10 mouse cellular contexts compared by ENCODE assay signal in the genomic region with DNA sequence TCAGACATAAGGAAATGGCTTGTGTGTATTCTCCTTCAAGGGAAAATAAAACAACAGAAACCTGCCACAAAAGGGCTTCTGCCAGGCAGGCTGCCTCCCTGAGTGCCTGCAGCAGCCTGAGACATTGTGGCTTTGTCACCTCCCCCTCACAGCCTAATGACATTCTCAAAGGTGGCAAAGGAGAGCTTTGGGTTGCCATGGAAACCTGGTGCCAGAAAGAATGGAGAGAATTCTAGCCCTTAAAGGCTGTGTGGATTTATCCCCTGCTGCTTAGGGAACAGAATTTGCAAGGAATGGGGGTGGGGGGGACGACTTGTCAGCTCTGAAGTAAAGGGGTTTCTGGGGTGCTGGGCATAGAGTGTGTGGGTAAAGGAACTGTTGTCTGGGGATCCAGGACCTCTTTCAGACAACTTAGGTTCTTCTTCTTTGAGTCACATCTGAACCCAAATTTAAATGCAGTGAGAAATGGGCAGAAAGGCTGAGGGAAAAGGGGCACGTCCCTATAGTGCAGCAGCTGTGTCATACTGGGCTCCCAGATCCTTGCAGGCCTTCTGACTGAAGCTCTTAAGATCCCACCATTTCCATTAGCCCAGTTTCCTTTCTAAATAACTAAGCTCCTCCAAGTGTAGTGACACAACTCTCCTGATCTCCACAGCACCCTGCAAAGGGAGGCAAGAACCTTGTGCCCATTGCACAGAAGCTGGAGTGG.
DNase-seq lines count a peak whose midpoint lies in the region; ATAC-seq and TF ChIP-seq lines count a peak whose summit lies in the region.
"Had no signal": no experiment of that assay in that cellular context is flagged by ENCODE, and none has a peak within 500 bp of the region (broad histone marks: within the 10 kb centered on the region; RNA-seq: fewer than 3 reads in every experiment).

No protein-coding gene starts in this region.

- no peaks in the 10 kb centered on the region for H3K27me3 ChIP-seq in hindbrain, embryonic 13.5 days
- H3K27me3 ChIP-seq in midbrain, embryonic 14.5 days (ENCODE audit: control insufficient read depth, insufficient read depth, low read length): no peaks in the 10 kb centered on the region
- no peaks in the 10 kb centered on the region for H3K27me3 ChIP-seq in intestine, embryonic 16.5 days (replicated peaks; ENCODE audit: control insufficient read depth, insufficient read depth, low read length)
- H3K27me3 ChIP-seq: embryonic facial prominence, embryonic 15.5 days had no signal

- H3K4me3 ChIP-seq in hindbrain, embryonic 13.5 days: no peak overlapping the region
- H3K4me3 ChIP-seq in midbrain, embryonic 14.5 days (replicated peaks; ENCODE audit: low read depth, low read length): no peak overlapping the region
- H3K4me3 ChIP-seq in intestine, embryonic 16.5 days (ENCODE audit: low read length): no peak overlapping the region
- H3K4me3 ChIP-seq in lung, adult 2 months (replicated peaks; ENCODE audit: extremely low read depth, low read depth, low read length): no peak overlapping the region
- H3K4me3 ChIP-seq: embryonic facial prominence, embryonic 15.5 days had no signal

- no peak for TF ChIP-seq CTCF in brain, embryonic 14.5 days (IDR thresholded peaks at IDR 0.05; ENCODE audit: borderline replicate concordance, extremely low read depth, insufficient read depth, insufficient read length)
- no peak for TF ChIP-seq CTCF in lung, adult 2 months (IDR thresholded peaks at IDR 0.05; ENCODE audit: insufficient read depth, low read length)

- peaks cover 43% of the 10 kb centered on the region for H3K4me1 ChIP-seq in hindbrain, embryonic 13.5 days (replicated peaks)
- peaks cover 43% of the 10 kb centered on the region for H3K4me1 ChIP-seq in midbrain, embryonic 14.5 days (ENCODE audit: control insufficient read depth, insufficient read depth, low read length)
- no peaks in the 10 kb centered on the region for H3K4me1 ChIP-seq in intestine, embryonic 16.5 days (ENCODE audit: control insufficient read depth, insufficient read depth, low read length)
- H3K4me1 ChIP-seq in lung, adult 2 months (ENCODE audit: control insufficient read depth, insufficient read depth, low read length): no peaks in the 10 kb centered on the region
- H3K4me1 ChIP-seq: embryonic facial prominence, embryonic 15.5 days had no signal

- ATAC-seq in hindbrain, embryonic 13.5 days (ENCODE audit: low FRiP score): peak; percentile 91
- ATAC-seq in midbrain, embryonic 14.5 days (ENCODE audit: low FRiP score, low TSS enrichment): peak; percentile 91
- ATAC-seq in intestine, embryonic 16.5 days: no peak

- H3K36me3 ChIP-seq in hindbrain, embryonic 13.5 days: no peaks in the 10 kb centered on the region
- H3K36me3 ChIP-seq in midbrain, embryonic 14.5 days (ENCODE audit: control insufficient read depth, insufficient read depth, low read length): no peaks in the 10 kb centered on the region
- no peaks in the 10 kb centered on the region for H3K36me3 ChIP-seq in intestine, embryonic 16.5 days (ENCODE audit: control insufficient read depth, insufficient read depth, low read length)
- H3K36me3 ChIP-seq: embryonic facial prominence, embryonic 15.5 days had no signal

- 0 out of 2 replicates have a peak overlapping the region, but pooled peaks have one; percentile 17 for H3K4me2 ChIP-seq in hindbrain, embryonic 13.5 days
- peak overlapping the region; percentile 24; the same call in 1 of the 2 replicates for H3K4me2 ChIP-seq in midbrain, embryonic 14.5 days (ENCODE audit: low read length)
- H3K4me2 ChIP-seq in intestine, embryonic 16.5 days (ENCODE audit: low read depth, low read length): no peak overlapping the region
- H3K4me2 ChIP-seq: embryonic facial prominence, embryonic 15.5 days had no signal

- H3K9me3 ChIP-seq in hindbrain, embryonic 13.5 days: no peaks in the 10 kb centered on the region
- H3K9me3 ChIP-seq in midbrain, embryonic 14.5 days (ENCODE audit: control insufficient read depth, low read length): no peaks in the 10 kb centered on the region
- peaks cover 3% of the 10 kb centered on the region; the same call in 1 of the 2 replicates for H3K9me3 ChIP-seq in intestine, embryonic 16.5 days (ENCODE audit: control insufficient read depth, low read length)
- H3K9me3 ChIP-seq: embryonic facial prominence, embryonic 15.5 days had no signal

- TF ChIP-seq POLR2A in brain, embryonic 14.5 days (IDR thresholded peaks at IDR 0.05; ENCODE audit: borderline replicate concordance, extremely low read depth, insufficient read depth, insufficient read length, poor library complexity, severe bottlenecking): peak; percentile 21; the same call in 1 of the 2 replicates
- no peak for TF ChIP-seq POLR2A in lung, adult 2 months (IDR thresholded peaks at IDR 0.05; ENCODE audit: borderline replicate concordance, extremely low read depth, low read depth, low read length)

- DNase-seq in kidney, postnatal 4 days: peak; percentile 31 to 59
- no peak for DNase-seq in kidney, adult 8-10 months
- peak; percentile 98 for DNase-seq in brain, embryonic 14.5 days (ENCODE audit: low read depth)
- DNase-seq in midbrain, embryonic 14.5 days: peak; percentile 96
- no peak for DNase-seq in adrenal gland, postnatal 14 days
- no peak for DNase-seq in lung, adult 2 months

- 7% methylated on average over 2 of the region's 2 CpGs for WGBS in hindbrain, embryonic 13.5 days
- 0% methylated on average over 2 of the region's 2 CpGs for WGBS in midbrain, embryonic 14.5 days
- 29% methylated on average over 2 of the region's 2 CpGs for WGBS in intestine, embryonic 16.5 days
- 44% methylated on average over 2 of the region's 2 CpGs for WGBS in lung, adult 2 months

- peak overlapping the region; percentile 95 for H3K27ac ChIP-seq in hindbrain, embryonic 13.5 days
- peak overlapping the region; percentile 94 for H3K27ac ChIP-seq in midbrain, embryonic 14.5 days (replicated peaks; ENCODE audit: low read depth, low read length)
- no peak overlapping the region for H3K27ac ChIP-seq in intestine, embryonic 16.5 days (ENCODE audit: low read length)
- H3K27ac ChIP-seq: embryonic facial prominence, embryonic 15.5 days; liver, embryonic 14.5 days had no signal

- peak overlapping the region; percentile 51; the same call in 1 of the 2 replicates for H3K9ac ChIP-seq in hindbrain, embryonic 13.5 days
- no peak overlapping the region for H3K9ac ChIP-seq in midbrain, embryonic 14.5 days (replicated peaks; ENCODE audit: low read length)
- H3K9ac ChIP-seq in intestine, embryonic 16.5 days (ENCODE audit: low read depth, low read length): no peak overlapping the region
- H3K9ac ChIP-seq: embryonic facial prominence, embryonic 15.5 days; liver, embryonic 14.5 days had no signal

Comparison
In these comparisons a context has a peak if more than half of its experiments do, and no peak if none do; other contexts are left out.
1. DNase-seq: peak in kidney, postnatal 4 days (2 of 2), brain, embryonic 14.5 days (single experiment) and midbrain, embryonic 14.5 days (single experiment); none in kidney, adult 8-10 months (0 of 2), adrenal gland, postnatal 14 days (single experiment) and lung, adult 2 months (single experiment).